Mouse (Mus musculus) lung, embryonic 15.5 days (tissue): ENCODE measurements around the gene Parp6. TPM values are rescaled to one million over a fixed set of nuclear protein-coding genes. Genes with fewer than 3 reads are reported as not detected.

Experiments
- ATAC-seq: fragments of 200-750 bp; cut with Nextera tagmentation; 2 replicates; pipeline ENCODE4 v1.8.0; 2017; ENCODE audit warnings: moderate number of reproducible peaks, borderline replicate concordance; ENCODE audit not compliant: low FRiP score, low TSS enrichment; ENCODE audit errors: extremely low read depth
- H3K27ac ChIP-seq: fragments of 300-500 bp; sonication (generic); 2 replicates; pipeline ENCODE4 v1.5.1; 2015; ENCODE audit warnings: moderate library complexity, mild to moderate bottlenecking, inconsistent platforms
- H3K27me3 ChIP-seq: fragments of 300-500 bp; sonication (generic); 2 replicates; pipeline ENCODE4 v1.6.1; 2015; ENCODE audit warnings: inconsistent platforms
- H3K36me3 ChIP-seq: fragments of 300-500 bp; sonication (generic); 2 replicates; pipeline ENCODE4 v1.6.1; 2015; ENCODE audit warnings: inconsistent platforms
- H3K4me1 ChIP-seq: fragments of 300-500 bp; sonication (generic); 2 replicates; pipeline ENCODE4 v1.6.1; 2015; ENCODE audit warnings: inconsistent platforms
- H3K4me2 ChIP-seq: fragments of 300-500 bp; sonication (generic); 2 replicates; pipeline ENCODE4 v1.6.1; 2015; ENCODE audit warnings: inconsistent platforms, mild to moderate bottlenecking, moderate library complexity
- H3K4me3 ChIP-seq: fragments of 300-500 bp; sonication (generic); 2 replicates; pipeline ENCODE4 v1.5.1; 2015; ENCODE audit warnings: mild to moderate bottlenecking, inconsistent platforms
- H3K9ac ChIP-seq: fragments of 300-500 bp; sonication (generic); 2 replicates; pipeline ENCODE4 v1.6.1; 2015; ENCODE audit warnings: inconsistent platforms
- H3K9me3 ChIP-seq: fragments of 300-500 bp; sonication (generic); 2 replicates; pipeline ENCODE4 v1.6.1; 2016; ENCODE audit warnings: inconsistent platforms
- WGBS: fragments of 180-500 bp; shearing (Covaris S2); methylation state at CpG from one replicate; pipeline ENCODE4 v1.1.7; 2015; 5-methylcytosine and 5-hydroxymethylcytosine counted together
- polyA plus RNA-seq: library from polyadenylated mRNA; unstranded; fragments of >200 nt; fragmentation: Nextera tagmentation; extraction: Ambion mirVana; gene quantifications from 2 replicates; pipeline ENCODE4 v1.2.1, GENCODE M21; 2015

Parp6 gene
- polyA plus RNA-seq, 1 experiment from 2014 or later: 21.6 TPM

DNA sequence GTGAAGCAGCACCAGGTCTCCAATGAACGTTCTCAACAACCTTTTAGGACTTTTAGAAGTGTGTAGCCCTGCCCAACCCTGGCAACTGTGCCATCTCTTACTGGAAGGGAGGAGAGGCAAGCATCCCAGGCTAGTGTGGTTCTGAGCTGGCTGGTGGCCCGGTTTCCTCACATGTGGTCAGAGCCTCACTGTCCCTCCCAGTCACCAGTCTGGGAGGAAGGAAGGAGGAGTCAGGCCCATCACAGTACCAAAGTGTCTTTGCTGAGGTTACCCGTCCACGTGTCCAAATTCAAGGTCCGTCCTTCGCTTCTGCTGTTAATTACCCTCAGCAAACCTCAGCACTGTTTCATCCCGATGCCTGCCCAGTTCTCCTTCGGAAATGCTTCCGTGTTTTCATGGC is 75.1 kb downstream of the Parp6 start:
- 37% methylated on average over 9 of the region's 9 CpGs for WGBS
- peak overlapping the region; percentile 87 for H3K27ac ChIP-seq
- no peaks in the 10 kb centered on the region for H3K27me3 ChIP-seq
- H3K4me2 ChIP-seq: peak overlapping the region; percentile 56
- no peaks in the 10 kb centered on the region for H3K36me3 ChIP-seq
- H3K4me1 ChIP-seq: peaks cover 44% of the 10 kb centered on the region
- H3K9ac ChIP-seq: peak overlapping the region; percentile 2; the same call in 1 of the 2 replicates
- H3K9me3 ChIP-seq: no peaks in the 10 kb centered on the region
- ATAC-seq: peak; percentile 48
- peak overlapping the region; percentile 26 for H3K4me3 ChIP-seq

- Histone ChIP-seq H3K27me3 (no peaks in the 10 kb centered on the region), H3K36me3 (no peaks in the 10 kb centered on the region), H3K4me3 (no peak overlapping the region), H3K9ac (no peak overlapping the region; the same call in 1 of the 2 replicates), H3K27ac (peak overlapping the region; percentile 80), H3K4me2 (no peak overlapping the region), H3K4me1 (peaks cover 48% of the 10 kb centered on the region), H3K9me3 (no peaks in the 10 kb centered on the region)
- 36% methylated on average over 16 of the region's 16 CpGs for WGBS
- ATAC-seq: no peak
Observed at GRCm38 (mm10) chr9:59694571-59695450, 77.7 kb downstream of the Parp6 start.

- ATAC-seq: no peak
- peaks cover 48% of the 10 kb centered on the region for H3K4me1 ChIP-seq
- peak overlapping the region; percentile 80 for H3K27ac ChIP-seq
- WGBS: 25% methylated on average over 3 of the region's 3 CpGs
- no peak overlapping the region for H3K4me3 ChIP-seq
- H3K4me2 ChIP-seq: no peak overlapping the region
- H3K9ac ChIP-seq: no peak overlapping the region; the same call in 1 of the 2 replicates
- H3K27me3 ChIP-seq: no peaks in the 10 kb centered on the region
- H3K9me3 ChIP-seq: no peaks in the 10 kb centered on the region
- H3K36me3 ChIP-seq: no peaks in the 10 kb centered on the region
Observed at GRCm38 (mm10) chr9:59695451-59695813, 78.3 kb downstream of the Parp6 start.

DNA sequence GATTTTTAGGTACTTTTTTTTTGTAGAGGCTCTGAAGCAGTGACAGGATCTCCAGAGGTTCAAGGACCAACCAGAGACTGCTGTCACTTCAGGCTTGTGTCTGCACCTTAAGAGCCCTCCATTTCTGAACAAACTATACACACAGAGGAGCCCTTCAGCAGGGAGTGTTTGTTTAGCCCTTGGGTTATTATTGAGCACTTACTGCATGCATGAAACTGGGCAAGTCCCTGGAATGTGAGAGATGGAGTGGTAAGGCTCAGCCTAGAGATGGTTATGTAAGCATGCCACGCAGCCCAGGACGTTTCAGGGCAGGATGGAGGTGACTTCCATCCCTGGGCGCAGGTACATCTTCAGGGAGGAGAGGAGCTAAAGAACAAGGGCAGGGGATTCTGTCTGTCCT is 79.3 kb downstream of the Parp6 start:
- WGBS: 66% methylated on average over 3 of the region's 3 CpGs
- no peaks in the 10 kb centered on the region for H3K9me3 ChIP-seq
- no peak overlapping the region for H3K9ac ChIP-seq
- H3K27ac ChIP-seq: peak overlapping the region; percentile 65
- no peak overlapping the region for H3K4me2 ChIP-seq
- peaks cover 47% of the 10 kb centered on the region for H3K4me1 ChIP-seq
- H3K36me3 ChIP-seq: no peaks in the 10 kb centered on the region
- no peak overlapping the region for H3K4me3 ChIP-seq
- peak; percentile 45; the same call in 1 of the 2 replicates for ATAC-seq
- no peaks in the 10 kb centered on the region for H3K27me3 ChIP-seq

Other genes starting within 250 kb of the Parp6 start
- 13.6 and 15.3 TPM in 2 replicates for gene Arih1, start 130.7 kb upstream of the Parp6 start, polyA plus RNA-seq
- gene Hexa, start 77.7 kb upstream of the Parp6 start, polyA plus RNA-seq: 63.2 and 63.4 TPM in 2 replicates
- gene Tmem202, start 77.4 kb upstream of the Parp6 start, polyA plus RNA-seq: 0.20 TPM in 1 of 2 replicates, not detected in the other
- gene Celf6, start 39.4 kb upstream of the Parp6 start, polyA plus RNA-seq: 0.24 and 0.51 TPM in 2 replicates
- 1,403 and 1,442 TPM in 2 replicates for gene Pkm, start 39.1 kb downstream of the Parp6 start, polyA plus RNA-seq
- gene Gramd2, start 62.9 kb downstream of the Parp6 start, polyA plus RNA-seq: 5.4 and 6.2 TPM in 2 replicates
- gene Senp8, start 133.4 kb downstream of the Parp6 start, polyA plus RNA-seq: 10.0 and 10.1 TPM in 2 replicates
- gene Myo9a, start 133.6 kb downstream of the Parp6 start, polyA plus RNA-seq: 13.2 and 13.3 TPM in 2 replicates